Mouse (Mus musculus) midbrain, embryonic 10.5 days (tissue): ENCODE results near the gene Keg1. TPM values are rescaled to one million over a fixed set of nuclear protein-coding genes. Genes with fewer than 3 reads are reported as not detected.

Experiments used
- polyA plus RNA-seq: library from polyadenylated mRNA; unstranded; fragments of >200 nt; fragmentation: Nextera tagmentation; extraction: Ambion mirVana; gene quantifications from 2 replicates; pipeline ENCODE4 v1.2.1, GENCODE M21; 2016

Keg1 gene
- polyA plus RNA-seq, 1 experiment from 2014 or later: not detected

Other genes with a start within 250 kb of the Keg1 start
- gene Mpeg1, start 235.0 kb upstream of the Keg1 start, polyA plus RNA-seq: 0.19 and 0.40 TPM in 2 replicates
- 54.9 and 59.2 TPM in 2 replicates for gene Dtx4, start 194.3 kb upstream of the Keg1 start, polyA plus RNA-seq
- 20.9 and 21.0 TPM in 2 replicates for gene Fam111a, start 150.0 kb upstream of the Keg1 start, polyA plus RNA-seq
- not detected in 2 replicates for gene Gm4952, start 95.8 kb upstream of the Keg1 start, polyA plus RNA-seq
- gene Glyat, start 62.5 kb upstream of the Keg1 start, polyA plus RNA-seq: not detected in 2 replicates
- gene Olfr1442, start 25.3 kb upstream of the Keg1 start, polyA plus RNA-seq: not detected in 2 replicates
- not detected in 2 replicates for gene Olfr1443, start 17.7 kb upstream of the Keg1 start, polyA plus RNA-seq
- gene Cntf, start 69.8 kb downstream of the Keg1 start, polyA plus RNA-seq: 1.5 and 2.0 TPM in 2 replicates
- 13.3 and 15.6 TPM in 2 replicates for gene Zfp91, start 100.3 kb downstream of the Keg1 start, polyA plus RNA-seq
- 1.2 TPM in 2 replicates for gene Lpxn, start 100.4 kb downstream of the Keg1 start, polyA plus RNA-seq
- not detected in 2 replicates for gene Gm5244, start 150.9 kb downstream of the Keg1 start, polyA plus RNA-seq
- not detected in 2 replicates for gene Olfr1444, start 161.5 kb downstream of the Keg1 start, polyA plus RNA-seq
- not detected in 2 replicates for gene Olfr1445, start 188.1 kb downstream of the Keg1 start, polyA plus RNA-seq
- not detected in 2 replicates for gene Olfr1446, start 197.7 kb downstream of the Keg1 start, polyA plus RNA-seq
- not detected in 2 replicates for gene Olfr1447, start 208.0 kb downstream of the Keg1 start, polyA plus RNA-seq
- gene Olfr1448, start 228.6 kb downstream of the Keg1 start, polyA plus RNA-seq: not detected in 2 replicates
- not detected in 2 replicates for gene Olfr1449, start 235.1 kb downstream of the Keg1 start, polyA plus RNA-seq